Mouse (Mus musculus) gonadal fat pad, adult 2 months (tissue): ENCODE results near the gene Mastl. TPM values are rescaled to one million over a fixed set of nuclear protein-coding genes. Genes with fewer than 3 reads are reported as not detected.

Experiments used
- DNase-seq: peaks from one replicate; pipeline ENCODE4 v3.0.0-alpha.2; 2012; ENCODE audit warnings: low read depth
- polyA plus RNA-seq: library from polyadenylated mRNA; depleted of rRNA; stranded (reverse); fragments of >200 nt; gene quantifications from 2 replicates; pipeline ENCODE4 v1.2.3, GENCODE M21; 2012; rRNA removed

Gene Mastl
- 0.31 and 0.36 TPM in 2 replicates for polyA plus RNA-seq

- DNase-seq, result peak; percentile 52
Measured at GRCm38 (mm10) chr2:23155777-23156607, at the start of gene Mastl, which contains the start of gene Yme1l1. TSS of gene Mastl (minus strand) at chr2:23156024. TSS of gene Yme1l1 (plus strand) at chr2:23156369.

- DNase-seq, result no peak
Measured at GRCm38 (mm10) chr2:23202900-23203670, 47.3 kb upstream of the Mastl start.

- DNase-seq, result no peak
Measured at GRCm38 (mm10) chr2:23201034-23201433, 45.2 kb upstream of the Mastl start.

GRCm38 (mm10) chr2:23194366-23194765 is 38.5 kb upstream of the Mastl start:
- no peak for DNase-seq

GRCm38 (mm10) chr2:23172305-23172704 is 16.5 kb upstream of the Mastl start:
- DNase-seq, result no peak

- no peak for DNase-seq
Measured at GRCm38 (mm10) chr2:23156608-23157081, 821 bp upstream of the Mastl start.

GRCm38 (mm10) chr2:23155199-23155621 is 614 bp downstream of the Mastl start:
- no peak for DNase-seq

- DNase-seq, result no peak
Measured at GRCm38 (mm10) chr2:23119573-23119972, 36.3 kb downstream of the Mastl start.

GRCm38 (mm10) chr2:23102266-23102665 is 53.6 kb downstream of the Mastl start:
- no peak for DNase-seq

GRCm38 (mm10) chr2:23097028-23097427 is 58.8 kb downstream of the Mastl start:
- DNase-seq, result no peak

GRCm38 (mm10) chr2:23092216-23092615 is 63.6 kb downstream of the Mastl start:
- no peak for DNase-seq

- DNase-seq, result no peak
Measured at GRCm38 (mm10) chr2:23084540-23084939, 71.3 kb downstream of the Mastl start.

- DNase-seq, result peak; percentile 23
Measured at GRCm38 (mm10) chr2:23078588-23078987, 77.2 kb downstream of the Mastl start.

- no peak for DNase-seq
Measured at GRCm38 (mm10) chr2:23077693-23078092, 78.1 kb downstream of the Mastl start.

- DNase-seq, result no peak
Measured at GRCm38 (mm10) chr2:23076783-23077182, 79.0 kb downstream of the Mastl start.

- no peak for DNase-seq
Measured at GRCm38 (mm10) chr2:23075846-23076245, 80.0 kb downstream of the Mastl start.

GRCm38 (mm10) chr2:23071406-23071805 is 84.4 kb downstream of the Mastl start:
- no peak for DNase-seq

GRCm38 (mm10) chr2:23070491-23070890 is 85.3 kb downstream of the Mastl start:
- DNase-seq, result peak; percentile 40

- DNase-seq, result peak; percentile 61
Measured at GRCm38 (mm10) chr2:23068894-23069744, 86.7 kb downstream of the Mastl start.

- DNase-seq, result peak; percentile 27
Measured at GRCm38 (mm10) chr2:23068370-23068737, 87.5 kb downstream of the Mastl start.

GRCm38 (mm10) chr2:23067552-23068369 is 88.1 kb downstream of the Mastl start, which contains the start of gene Acbd5:
TSS of gene Acbd5 (plus strand) at chr2:23068167.
- DNase-seq, result peak; percentile 83
